Mouse (Mus musculus): ENCODE measurements around the gene Ttll13.

Gene Ttll13

DNA sequence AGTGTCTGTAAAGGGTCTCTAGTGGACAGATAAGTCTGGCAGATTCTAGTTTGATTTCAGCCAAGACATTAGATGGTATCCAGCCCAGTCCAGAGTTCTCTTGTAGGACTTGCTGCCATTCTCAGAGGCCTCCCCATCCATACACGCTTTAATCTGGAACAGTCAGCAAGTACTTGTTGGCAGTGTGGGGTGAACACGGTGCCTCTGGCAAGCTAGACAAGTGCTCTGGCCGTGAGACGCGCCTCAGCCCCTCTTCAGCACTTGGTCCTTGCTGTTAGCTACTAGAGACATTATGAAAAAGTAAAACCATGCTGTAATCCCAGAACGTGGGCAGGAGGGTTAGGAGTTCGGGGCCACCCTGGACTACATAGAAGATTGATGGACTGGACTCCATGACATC lies 32.6 kb upstream of the Ttll13 start:
- DNase-seq (ENCODE audit: low read depth, low spot score): no peak

GRCm38 (mm10) chr7:80214459-80214858 lies 31.7 kb upstream of the Ttll13 start:
- DNase-seq (ENCODE audit: low read depth, low spot score): no peak

- DNase-seq (ENCODE audit: low read depth, low spot score): peak; percentile 75
Observed at GRCm38 (mm10) chr7:80215398-80215797, 30.8 kb upstream of the Ttll13 start.

DNA sequence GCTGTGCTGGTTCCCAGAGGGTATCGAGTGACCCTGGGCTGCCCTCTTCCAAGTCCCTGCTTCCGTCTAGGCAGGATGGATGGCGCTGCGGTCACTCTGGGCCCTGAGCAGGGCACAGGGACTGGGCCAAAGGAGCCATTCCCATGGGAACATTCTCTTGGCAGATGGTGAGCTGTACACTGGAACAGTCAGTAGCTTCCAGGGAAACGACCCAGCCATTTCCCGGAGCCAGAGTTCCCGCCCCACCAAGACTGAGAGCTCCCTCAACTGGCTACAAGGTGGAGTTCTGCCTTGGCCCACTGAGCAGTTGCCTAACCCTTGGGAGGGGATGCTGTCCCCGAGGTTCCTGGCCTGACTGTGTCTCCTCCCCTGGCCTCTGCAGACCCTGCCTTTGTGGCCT lies 29.6 kb upstream of the Ttll13 start:
- DNase-seq (ENCODE audit: low read depth, low spot score): no peak

- DNase-seq (ENCODE audit: low read depth, low spot score): no peak
Observed at GRCm38 (mm10) chr7:80218666-80219065, 27.5 kb upstream of the Ttll13 start.

GRCm38 (mm10) chr7:80220237-80220797 lies 25.9 kb upstream of the Ttll13 start:
- no peak for DNase-seq (ENCODE audit: low read depth, low spot score)

DNA sequence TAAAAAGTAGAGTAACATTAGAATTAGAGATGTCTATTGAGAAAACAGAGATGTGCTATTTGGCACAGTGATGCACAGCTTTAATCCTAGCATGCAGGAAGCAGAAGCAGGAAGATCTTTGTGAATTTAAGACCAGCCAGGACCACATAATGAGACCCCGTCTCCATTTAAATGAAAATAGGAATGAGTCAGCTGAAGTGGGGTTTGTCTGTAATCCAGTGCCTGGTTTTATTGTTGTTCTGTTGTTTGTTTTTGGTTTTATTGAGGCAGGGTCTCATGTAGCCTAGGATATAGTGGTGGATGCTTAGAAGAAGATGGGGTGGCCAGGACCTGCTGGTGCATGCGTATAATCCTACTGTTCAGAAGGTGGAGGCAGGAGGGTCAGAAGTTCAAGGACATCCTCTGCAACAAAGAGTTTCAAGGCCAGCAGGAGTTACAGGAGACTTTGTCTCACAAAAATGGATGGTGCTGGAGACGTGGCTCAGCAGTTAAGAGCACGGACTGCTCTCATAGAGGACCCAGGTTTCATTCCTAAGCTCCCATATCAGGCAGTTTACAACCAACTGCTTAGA lies 24.9 kb upstream of the Ttll13 start:
- DNase-seq (ENCODE audit: low read depth, low spot score): no peak

DNA sequence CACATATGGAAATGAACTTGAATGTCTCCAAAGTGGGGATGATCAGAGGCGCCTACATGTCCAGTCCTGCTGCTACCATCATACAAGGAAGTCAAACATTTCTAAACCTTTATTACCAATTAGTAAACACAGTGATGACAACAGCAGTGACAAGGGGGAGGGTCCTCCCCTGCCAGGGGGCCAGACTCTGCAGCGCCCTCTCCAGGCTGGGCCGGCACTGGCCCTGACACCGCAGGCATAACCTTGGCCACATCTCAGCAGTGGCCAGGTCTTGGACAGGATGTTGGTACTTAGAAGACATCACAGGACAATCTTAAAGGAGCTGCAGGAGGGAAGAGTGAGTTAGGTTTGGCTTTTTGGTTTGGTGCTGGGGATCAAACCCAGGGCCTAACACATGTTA lies 19.1 kb upstream of the Ttll13 start:
- DNase-seq (ENCODE audit: low read depth, low spot score): no peak

DNA sequence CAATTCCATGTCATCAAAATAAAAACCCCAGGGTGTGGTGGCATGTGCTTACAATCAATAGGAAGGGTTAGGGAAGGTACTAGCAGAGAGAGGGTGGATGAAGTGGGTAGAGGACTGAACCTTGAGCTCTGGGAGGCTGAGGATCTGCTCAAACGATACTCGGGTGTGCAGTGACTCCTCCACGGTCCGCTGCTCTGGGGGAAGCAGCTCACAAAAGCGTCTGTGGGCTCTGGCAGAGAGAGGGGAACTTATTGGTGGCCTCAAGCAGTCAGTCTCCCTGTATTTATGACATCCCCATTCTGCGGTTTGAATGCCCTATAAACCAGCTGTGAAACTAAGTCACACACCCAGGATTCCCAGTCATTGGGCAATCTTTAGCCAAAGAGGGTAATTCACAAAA lies 16.0 kb upstream of the Ttll13 start:
- no peak for DNase-seq (ENCODE audit: low read depth, low spot score)

DNA sequence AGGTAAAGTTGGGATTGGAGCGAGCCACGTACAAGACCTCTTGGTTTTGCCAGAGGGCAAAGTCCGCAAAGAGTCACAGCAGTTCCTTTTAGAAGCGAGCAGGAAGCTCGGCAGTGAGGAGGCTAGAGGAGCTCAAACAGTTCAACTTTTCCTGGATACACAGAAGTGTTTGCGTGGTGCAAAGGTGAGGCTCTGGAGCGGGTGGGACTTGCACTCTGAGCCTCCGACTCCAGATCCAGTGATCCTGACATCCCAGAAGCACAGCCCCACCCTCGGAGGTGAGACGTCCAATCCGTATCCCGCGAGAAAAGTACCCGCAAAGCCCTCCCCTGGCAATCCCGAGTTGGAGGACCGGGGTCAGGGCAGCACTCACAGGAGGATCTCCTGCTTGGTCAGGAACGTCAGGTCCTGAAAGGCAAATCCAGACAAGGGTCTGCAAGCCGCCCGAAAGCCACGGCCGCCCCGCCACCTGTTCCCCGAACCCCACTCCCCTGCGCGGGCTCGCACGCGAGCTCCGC lies 14.1 kb upstream of the Ttll13 start:
- peak; percentile 51 for DNase-seq (ENCODE audit: low read depth, low spot score)

- peak; percentile 98 for DNase-seq (ENCODE audit: low read depth, low spot score)
Observed at GRCm38 (mm10) chr7:80232489-80233029, 13.6 kb upstream of the Ttll13 start, which contains the start of the genes Cib1 and Gdpgp1. Gene Cib1 (minus strand): TSS chr7:80232813. Gene Gdpgp1 (plus strand): TSS chr7:80232865.

- DNase-seq (ENCODE audit: low read depth, low spot score): no peak
Observed at GRCm38 (mm10) chr7:80233799-80234198, 12.4 kb upstream of the Ttll13 start.

DNA sequence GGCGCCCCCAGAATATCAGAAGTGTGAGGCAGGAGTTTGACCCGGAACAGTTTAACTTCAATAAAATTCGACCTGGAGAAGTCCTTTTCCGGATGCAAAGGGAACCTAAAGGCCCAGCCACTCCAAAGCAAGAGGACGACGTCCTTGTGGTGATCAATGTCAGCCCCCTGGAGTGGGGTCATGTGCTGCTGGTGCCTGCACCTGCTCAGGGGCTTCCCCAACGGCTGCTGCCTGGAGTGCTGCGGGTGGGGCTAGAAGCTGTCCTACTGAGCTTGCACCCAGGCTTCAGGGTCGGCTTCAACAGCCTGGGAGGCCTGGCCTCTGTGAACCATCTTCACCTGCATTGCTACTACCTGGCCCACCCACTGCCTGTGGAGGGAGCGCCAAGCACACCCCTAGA lies 7.6 kb upstream of the Ttll13 start:
- DNase-seq (ENCODE audit: low read depth, low spot score): no peak

DNA sequence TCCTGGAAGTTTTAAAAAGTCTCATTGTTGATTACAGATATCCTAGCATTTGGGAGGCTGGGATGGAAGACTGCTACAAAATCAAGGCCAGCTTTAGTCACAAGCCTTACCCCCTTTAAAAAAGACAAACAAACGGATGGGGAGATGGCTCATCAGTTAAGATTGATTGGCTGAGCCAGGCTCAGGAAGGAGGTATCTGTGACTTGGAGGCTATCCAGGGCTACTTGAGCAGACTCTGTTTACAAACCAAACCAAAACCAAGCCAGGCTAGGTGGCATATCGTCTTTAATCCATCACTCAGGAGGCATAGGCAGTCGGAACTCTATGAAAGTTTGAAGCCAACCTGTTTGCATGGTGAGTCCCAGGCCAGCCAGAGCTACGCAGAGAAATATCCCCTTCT lies 4.5 kb upstream of the Ttll13 start:
- no peak for DNase-seq (ENCODE audit: low read depth, low spot score)

DNA sequence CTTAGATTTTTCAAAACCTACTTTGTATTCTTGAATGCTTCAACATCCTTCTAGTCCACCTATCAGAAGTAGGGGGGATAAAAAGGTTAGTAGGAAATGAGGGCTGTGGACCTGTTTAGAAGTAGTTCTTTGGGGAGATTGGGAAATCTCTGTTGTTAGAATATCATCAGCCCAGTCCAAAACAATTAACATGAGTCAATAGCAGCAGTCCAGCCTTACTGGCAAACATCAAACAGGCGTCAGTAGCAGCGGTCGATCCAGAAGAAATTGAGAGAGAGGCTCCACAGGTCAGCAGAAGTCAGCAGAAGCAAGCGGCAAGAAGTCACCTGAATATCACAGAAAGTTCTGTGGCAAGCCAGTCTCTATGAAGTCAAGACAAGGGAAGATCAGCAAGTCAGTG lies 1.3 kb upstream of the Ttll13 start:
- no peak for DNase-seq (ENCODE audit: low read depth, low spot score)

- no peak for DNase-seq (ENCODE audit: low read depth, low spot score)
Observed at GRCm38 (mm10) chr7:80246859-80247258, 683 bp downstream of the Ttll13 start.

DNA sequence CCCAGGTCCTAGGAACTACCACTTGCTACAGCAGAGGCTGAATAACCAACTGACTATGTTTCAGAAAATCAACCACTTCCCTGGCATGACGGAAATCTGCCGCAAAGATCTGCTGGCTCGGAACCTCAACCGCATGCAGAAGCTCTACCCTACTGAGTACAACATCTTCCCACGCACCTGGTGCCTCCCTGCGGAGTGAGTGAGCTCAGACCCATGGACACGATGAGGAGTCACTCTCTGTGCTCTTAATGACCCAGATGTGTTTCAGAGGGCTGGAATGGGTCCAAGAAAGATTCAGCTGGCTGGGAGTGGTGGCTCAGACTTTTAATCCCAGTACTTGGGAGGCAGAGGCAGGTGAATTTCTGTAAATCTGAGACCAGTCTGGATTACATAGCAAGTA lies 6.3 kb downstream of the Ttll13 start:
- DNase-seq (ENCODE audit: low read depth, low spot score): no peak

DNA sequence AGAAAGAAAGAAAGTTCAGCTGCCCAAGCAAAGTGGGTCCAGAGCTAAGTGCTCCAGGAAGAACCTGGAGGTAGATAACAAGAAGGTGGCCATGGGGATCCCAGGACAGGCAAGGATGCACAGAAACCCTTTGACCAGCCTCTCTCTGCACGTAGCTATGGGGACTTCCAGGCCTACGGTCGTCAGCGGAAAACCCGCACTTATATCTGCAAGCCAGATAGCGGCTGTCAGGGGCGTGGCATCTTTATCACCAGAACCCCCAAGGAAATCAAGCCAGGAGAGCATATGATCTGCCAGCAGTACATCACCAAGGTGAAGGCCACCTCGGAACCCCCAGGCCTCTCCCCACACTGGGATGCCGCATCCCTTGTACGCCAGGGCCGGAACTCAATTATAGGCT lies 6.7 kb downstream of the Ttll13 start:
- DNase-seq (ENCODE audit: low read depth, low spot score): no peak

- DNase-seq (ENCODE audit: low read depth, low spot score): no peak
Observed at GRCm38 (mm10) chr7:80255981-80256380, 9.8 kb downstream of the Ttll13 start.

- DNase-seq (ENCODE audit: low read depth, low spot score): no peak
Observed at GRCm38 (mm10) chr7:80257706-80258105, 11.5 kb downstream of the Ttll13 start.

DNA sequence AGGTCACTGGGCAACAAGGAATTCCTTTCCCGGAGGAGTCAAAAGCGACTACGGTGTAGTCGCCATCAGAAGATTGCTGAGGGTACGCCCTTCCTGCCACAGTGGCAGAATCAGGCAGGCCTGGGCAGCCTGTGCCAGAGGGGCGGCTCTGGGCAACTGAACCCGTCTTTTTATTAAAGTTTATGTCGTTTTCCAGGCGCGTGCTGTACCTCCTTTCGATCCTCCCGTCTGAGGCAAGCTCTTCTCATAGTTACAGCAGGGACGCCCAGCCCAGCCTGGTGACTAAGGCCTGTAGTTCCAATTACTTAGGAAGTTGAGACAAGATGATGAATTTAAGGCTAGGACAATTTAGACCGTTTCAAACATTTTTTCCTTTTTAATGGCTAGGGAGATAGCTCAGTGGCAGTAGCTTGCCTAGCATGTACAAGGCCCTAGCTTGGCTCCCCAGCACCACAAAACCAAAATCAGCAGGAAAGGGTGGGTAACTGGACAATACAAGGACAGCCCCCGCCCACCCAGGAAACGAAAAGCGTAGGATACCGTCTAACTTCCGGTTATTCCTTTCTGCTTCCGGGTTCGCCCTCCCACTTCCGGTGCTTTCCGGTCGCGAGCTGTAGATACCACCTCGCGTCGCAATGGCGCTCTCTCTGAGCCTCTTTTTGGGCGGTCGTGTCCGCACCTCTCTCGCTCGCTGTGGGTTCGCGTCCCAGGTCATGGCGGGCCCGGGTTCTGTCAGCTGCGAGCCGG lies 14.6 kb downstream of the Ttll13 start, which contains the start of gene Ngrn:
Gene Ngrn (plus strand): TSS at position 591 of the 747 bp plus-strand sequence.
- DNase-seq (ENCODE audit: low read depth, low spot score): peak; percentile 76

GRCm38 (mm10) chr7:80261372-80261990 lies 15.3 kb downstream of the Ttll13 start:
- DNase-seq (ENCODE audit: low read depth, low spot score): no peak
